Mouse (Mus musculus) kidney, adult 2 months (tissue): ENCODE measurements around the gene Rptor.

Source experiments
- CTCF ChIP-seq: fragments of 200-500 bp; conservative IDR thresholded peaks from 2 replicates; pipeline ENCODE4 v1.5.1; 2011; ENCODE audit warnings: low read depth, mild to moderate bottlenecking, control low read depth, low read length, moderate library complexity, mixed read lengths; ENCODE audit not compliant: insufficient read depth, insufficient read length
- POLR2A ChIP-seq: fragments of 200-500 bp; IDR thresholded peaks from one replicate; pipeline ENCODE4 v1.6.1; 2011; ENCODE audit warnings: low read depth, low read length, control low read depth

GRCm38 (mm10) chr11:119732362-119732761, 129.7 kb downstream of the Rptor start:
- TF ChIP-seq CTCF (no peak), POLR2A (no peak)
